Mouse (Mus musculus) urinary bladder, adult 18-20 months (tissue): ENCODE measurements around the gene Gba.

ENCODE experiments used
- DNase-seq, 2 experiments: peaks; one replicate each; pipeline ENCODE4 v3.0.0; 2022; ENCODE audit warnings: low spot score in 2 of 2, mixed read lengths in 2 of 2

Gba gene

DNA sequence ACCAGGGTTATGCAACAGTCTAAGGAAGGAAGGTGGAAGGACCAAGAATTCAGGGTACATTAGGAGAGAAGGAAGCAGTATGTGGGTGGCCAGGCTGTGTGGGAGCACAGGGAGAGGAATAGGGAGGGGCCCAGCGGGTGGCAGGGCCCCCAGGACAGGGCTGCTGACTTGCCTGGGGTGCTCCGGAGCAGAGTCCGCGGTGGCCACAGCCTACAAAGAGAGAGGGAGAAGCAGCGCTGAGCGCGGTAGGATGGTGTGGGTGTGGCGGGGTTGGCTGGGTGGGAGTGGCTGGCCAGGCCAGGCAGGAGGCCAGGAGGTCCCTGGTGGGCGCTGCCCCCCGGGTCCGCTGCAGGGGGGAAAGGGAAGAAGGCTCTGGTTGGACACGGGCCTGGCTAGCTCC, 35.8 kb downstream of the Gba start:
- DNase-seq = no peak

DNA sequence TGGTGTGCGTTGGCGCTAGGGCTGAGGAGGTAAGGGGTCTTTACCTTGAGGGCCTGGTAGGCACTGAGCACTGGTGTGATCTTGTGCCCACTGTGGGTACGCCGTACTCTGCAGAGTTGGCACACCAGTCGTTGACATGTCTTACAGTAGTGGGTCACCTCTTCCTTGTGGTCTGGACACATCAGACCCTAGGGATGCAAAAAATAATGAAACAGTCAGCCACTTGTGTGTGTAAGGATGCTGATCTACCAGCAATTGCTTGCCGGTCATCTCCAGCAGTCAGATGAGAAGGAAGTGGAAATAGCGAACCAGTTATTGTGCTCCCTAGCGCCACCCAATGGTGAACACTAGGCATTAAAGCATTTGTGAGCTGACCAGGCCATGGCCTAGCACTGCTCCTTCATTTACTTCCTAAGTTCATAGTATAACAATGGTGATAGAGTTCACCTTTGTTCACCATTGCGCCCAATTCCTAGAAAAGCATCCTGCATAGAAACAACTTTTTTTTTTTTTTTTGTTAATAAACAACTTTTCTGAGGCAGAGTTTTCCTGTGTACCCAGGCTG, 39.7 kb downstream of the Gba start:
- no peak for DNase-seq

DNA sequence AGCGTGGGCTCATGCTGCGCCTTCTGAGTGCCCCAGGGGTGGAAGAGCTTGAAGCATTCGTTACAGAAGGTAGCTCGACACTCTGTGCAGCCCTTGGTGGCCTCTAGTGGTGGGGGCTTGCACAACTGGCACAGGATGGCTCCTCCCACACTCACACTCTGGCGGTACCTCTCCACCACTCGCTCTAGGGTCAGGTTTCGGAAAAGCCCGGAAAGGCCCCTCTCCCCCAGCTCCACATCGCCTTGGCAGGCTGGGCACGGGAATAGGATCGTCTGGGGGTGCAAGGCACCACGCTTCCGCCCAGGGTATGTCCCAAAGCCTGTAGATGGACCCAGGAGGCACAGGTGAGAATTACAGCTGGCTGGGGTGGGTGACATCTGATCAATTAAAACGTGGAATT, 40.9 kb downstream of the Gba start:
- peak in 1 of 2 experiments; percentile 28 for DNase-seq

DNA sequence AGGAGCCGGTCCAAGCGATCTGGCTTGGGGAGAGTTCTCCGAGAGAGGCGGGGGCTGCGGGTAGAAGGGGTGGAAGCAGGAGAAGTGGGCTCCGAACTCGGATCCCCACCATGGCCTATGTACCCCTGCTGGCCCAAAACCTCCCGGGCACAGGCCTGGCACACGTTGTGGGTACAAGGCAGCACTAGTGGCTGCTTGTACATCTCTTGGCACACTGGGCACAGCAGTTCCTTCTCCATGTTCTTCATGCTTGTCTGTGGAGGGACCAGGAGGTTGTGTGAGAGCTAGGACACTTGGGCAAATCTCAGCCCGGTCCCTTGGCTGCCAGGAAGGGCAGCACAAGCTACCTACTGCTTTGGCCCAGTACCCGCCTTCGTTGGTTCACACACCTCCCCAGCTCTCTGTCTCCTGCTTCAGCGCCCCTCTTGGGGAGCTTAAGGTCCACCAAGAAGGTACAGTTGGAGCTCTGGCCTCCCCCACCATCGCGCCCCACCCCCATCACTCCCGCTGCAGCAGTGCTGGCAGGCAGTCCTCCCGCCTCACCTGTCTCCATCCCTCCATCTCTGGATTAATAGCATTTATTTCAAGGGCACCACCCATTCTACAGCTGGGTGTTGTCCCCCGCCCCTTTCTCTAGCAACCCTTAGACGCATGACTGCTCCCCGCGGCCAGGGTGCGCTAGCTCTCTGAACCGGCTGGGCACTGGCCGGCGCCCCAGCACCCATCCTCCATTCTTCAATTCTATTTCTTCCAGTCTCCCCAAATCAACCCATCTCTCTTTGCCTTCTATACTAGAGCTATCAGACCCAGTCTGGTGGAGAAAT, 41.6 kb downstream of the Gba start:
- no peak for DNase-seq

DNA sequence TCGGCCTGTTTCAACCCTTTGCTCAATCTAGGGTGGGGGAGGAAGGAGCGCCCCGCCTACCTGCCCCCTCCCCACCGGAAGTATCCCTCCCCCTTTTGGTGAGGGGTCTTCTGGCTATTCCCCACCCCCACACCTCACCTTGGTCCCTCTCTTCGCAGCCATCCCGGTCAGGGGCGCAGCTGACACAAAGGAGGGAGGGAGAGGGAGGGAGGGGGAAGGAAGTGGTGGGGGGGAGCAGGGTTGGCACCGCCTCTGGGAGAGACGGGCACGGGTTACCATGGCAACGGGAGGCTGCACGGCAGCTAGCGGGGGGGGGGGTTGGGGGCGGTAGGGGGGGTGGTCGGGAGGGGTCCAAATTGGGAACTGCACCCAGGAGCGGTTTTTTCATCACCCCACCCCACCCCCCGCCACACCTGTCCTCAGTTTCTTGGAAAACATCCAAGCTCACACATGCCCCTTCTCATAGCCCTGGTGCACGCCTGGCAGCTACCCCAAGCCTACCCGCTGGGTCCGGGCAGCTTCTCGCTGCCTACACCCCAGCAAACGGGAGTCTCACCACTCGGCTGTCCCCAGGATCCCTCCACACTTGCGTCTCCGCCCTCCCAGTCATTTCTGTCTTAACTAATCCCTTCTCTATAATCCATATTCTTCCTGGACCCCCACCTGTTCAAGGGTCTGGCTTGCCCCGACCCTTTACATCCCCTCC, 42.4 kb downstream of the Gba start:
- DNase-seq = no peak

DNA sequence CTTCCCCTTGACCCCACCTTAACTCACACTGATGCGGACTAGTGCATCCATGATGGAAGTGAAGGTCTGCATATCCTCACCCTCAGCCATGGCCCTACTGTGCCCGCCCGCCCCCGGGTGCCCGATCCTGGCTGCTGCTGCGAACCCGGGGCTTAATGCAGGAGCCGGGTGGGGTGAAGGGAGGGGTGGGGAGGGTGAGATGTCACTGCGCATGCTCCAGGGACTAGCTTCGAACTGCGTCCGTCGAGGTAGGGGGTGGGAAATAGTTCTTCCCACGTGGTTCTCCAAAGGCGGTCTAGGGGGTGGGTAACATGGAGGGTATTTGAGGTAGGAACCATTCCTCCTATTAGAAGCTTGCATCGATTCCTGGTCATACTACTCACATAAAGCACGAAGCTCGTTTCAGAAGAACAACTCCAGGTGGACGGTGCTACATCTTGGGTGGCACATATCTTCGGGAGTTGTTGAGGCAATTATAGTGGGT, 43.0 kb downstream of the Gba start, which contains the start of gene Krtcap2:
TSS of gene Krtcap2 (plus strand) at position 279 of the 484 bp plus-strand sequence.
- DNase-seq = no peak

DNA sequence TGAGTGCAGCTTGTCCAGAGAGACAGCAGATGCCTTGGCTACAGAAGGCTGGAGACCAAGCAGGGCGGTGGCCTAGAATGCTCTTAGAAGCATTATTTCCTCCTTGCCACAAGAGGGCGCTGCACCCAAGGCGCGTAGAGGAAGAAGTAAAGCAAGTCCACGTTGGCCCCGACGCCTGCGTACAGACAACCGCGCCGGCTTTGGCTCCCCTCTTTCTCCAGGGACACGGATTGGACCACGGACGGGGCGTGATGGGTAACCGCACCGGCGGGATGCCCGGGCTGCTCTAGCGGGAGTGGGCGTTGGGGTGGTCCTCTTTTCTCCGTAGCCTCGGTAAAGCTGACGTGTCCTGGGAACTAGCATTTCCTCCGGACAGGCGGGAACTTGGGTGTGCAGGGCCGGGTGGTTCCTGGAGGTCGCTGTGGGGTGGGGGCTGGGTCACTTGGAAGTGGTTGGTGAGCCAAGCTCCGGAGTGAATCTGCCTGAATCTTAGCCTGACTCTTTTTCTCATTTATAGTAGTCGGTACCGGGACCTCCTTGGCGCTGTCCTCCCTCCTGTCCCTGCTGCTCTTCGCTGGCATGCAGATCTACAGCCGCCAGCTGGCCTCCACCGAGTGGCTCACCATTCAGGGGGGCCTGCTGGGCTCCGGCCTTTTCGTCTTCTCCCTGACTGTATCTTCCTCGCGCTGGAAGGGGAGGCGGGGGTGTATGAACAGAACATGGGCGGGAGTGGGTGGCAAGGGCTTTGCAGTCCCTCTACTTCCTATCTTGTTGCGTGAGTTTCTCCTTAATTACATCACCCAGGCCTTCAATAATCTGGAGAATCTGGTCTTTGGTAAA, 43.8 kb downstream of the Gba start, which contains the start of gene Trim46:
TSS of gene Trim46 (minus strand) at position 49 of the 840 bp plus-strand sequence.
- DNase-seq = peak; percentile 83 to 85

DNA sequence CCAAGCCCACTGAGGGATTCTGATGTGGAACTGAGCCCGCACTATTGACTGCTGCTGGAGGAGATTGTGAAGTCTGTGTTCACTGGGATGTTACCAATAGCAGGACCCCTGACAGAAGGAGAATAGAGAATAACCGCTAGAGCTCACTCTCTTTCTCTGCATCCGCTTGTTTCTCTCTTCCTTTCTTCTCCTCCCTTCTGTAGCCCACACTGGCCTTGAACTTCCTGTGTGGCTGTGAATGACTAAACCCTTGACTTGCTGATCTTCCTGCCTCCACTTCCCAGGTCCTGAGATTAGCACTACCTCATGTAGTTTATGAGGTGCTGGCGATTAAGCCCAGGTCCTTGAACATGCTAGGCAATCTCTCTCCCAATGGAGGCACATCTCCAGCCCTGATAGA, 44.7 kb downstream of the Gba start:
- DNase-seq = no peak

DNA sequence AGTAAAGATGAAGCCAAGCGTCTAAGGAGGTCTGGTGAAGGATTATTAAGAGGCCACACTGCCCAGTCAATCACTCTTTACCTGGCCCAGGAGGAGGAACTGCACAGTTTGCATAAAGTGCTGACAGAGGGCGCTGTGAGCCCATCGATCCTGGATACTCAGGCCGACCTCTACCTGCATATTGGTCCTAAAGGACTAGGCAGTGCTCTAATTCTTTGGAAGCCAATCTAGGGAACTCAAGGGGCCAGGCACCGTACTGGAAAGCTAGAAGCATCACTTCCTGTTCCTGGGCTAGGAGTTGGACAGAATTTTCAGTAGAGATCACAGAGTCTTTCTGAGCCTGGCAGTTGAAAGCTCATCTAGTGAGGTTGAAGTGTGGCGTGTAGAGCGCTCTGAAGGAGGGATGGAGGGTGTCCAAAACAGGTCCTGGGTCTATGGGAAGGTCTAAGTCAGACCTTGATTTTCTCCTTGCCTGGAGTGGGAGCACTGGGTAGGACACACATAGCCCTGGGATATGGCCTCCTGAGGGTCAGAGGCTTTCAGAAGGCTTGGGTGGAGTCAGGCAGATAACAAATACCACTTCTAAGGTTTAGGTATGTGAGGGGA, 47.8 kb downstream of the Gba start:
- DNase-seq = peak; percentile 52 to 63

DNA sequence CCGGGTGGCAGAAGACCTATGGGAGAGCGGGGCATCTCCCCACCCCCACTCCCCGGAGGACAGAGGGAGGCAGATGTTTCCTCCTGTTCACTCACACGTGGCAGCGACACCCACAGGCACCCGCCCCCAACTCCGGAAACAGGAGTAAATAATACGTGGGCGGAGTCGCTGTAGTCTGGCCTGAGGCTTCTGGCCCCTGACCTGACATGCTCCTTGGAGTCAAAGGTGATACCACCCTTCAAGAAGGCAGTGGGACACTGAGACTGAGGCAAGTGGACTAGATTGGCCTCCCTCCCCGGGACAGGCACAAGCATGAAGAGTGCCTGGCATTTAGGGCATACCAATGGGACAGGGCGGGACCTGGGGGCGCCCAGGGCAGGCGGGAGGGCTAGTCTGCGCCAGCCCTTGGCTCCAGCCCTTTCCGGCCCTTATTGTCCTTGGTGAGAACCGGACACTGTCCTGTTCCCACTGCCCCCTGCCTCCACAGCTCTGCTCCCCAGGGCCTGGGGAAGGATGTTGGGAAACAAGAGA, 48.7 kb downstream of the Gba start:
- no peak for DNase-seq

DNA sequence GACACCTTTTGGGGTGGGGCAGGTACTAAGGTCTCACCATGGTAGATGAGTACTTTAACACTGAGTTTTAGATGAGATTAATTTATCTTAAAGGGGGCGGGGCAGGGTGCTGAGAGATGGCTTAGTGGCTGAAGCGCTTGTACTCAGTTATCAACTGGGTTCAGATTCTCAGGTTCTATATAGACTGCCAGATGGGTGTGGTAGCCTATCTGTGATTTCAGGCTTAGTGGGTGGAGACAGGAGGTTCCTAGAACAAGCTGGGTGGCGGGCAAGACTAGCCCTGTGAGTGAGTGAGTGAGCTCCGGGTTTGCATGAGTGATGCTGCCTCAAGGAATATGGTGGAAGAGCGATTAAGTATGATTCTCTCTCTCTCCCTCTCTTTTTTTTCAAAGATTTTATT, 52.3 kb downstream of the Gba start:
- DNase-seq = no peak

DNA sequence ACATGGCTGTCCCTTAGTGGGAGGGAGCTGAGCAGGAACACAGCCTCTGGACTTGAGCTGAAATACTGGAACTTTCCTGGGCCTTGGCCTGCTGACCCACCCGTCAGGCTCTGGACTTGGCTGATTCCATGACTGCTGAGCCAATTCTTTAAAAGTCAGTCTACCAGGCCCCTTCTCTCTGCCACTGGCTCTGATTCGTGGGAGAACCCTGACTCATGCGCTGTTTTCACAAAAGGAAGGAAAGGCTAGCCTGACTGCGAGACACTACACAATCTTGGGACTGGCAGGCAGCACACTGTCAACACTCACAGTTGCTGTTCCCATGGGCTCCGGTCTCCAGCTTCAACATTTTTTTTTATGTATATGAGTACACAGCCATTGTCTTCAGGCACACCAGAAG, 53.4 kb downstream of the Gba start:
- DNase-seq = no peak
